Mouse (Mus musculus) B cell, adult (primary cell): ENCODE measurements around the gene Ahdc1. TPM values are rescaled to one million over a fixed set of nuclear protein-coding genes. Genes with fewer than 3 reads are reported as not detected.

Experiments used
- total RNA-seq: library from RNA; stranded (reverse); gene quantifications from 4 replicates; pipeline ENCODE4 v1.2.4, GENCODE M21; 2023; ENCODE audit not compliant: inconsistent age

Ahdc1 gene
- 67.0 to 73.4 TPM (median 70.2 TPM) in 4 replicates for total RNA-seq

DNA sequence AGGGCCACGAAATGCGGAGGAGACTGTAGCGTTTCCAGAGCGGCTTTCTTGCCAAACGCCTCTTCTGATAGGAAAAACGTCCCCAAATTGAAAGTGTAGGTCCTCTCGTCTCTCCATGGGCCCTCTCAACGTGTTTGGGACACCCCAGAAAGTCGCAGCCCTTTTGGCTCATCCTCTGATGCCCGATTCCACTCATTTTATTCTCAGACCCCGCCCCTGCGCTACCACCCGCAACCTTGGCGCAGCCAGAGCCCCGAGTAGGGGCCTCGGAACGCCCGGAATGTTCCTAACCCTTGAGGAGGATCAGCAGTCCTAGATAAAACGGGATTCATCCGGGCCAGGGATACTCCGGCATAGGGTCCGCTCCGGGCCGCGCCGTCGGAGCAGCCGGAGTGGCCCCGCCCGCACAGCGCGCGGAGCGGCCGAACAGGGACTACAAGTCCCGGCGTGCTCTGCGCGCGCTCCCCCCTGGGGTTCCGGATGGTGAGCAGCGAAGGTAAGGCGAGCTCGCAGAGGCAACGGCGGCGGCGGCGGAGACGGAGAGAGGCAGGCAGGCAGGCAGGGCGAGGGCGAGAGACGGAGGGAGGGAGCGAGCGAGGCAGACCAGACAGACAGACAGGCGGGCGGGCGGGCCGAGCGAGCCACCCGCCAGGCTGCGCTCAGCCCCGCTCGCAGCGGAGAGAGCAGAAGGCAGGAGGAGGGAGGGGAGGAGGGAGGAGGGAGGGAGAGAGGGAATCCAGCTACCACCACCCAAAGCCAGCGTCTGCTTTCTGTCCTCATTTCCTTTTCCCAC is at the start of gene Ahdc1:
Gene Ahdc1, plus strand, starts transcription at position 233 of the 793 bp plus-strand sequence.

DNA sequence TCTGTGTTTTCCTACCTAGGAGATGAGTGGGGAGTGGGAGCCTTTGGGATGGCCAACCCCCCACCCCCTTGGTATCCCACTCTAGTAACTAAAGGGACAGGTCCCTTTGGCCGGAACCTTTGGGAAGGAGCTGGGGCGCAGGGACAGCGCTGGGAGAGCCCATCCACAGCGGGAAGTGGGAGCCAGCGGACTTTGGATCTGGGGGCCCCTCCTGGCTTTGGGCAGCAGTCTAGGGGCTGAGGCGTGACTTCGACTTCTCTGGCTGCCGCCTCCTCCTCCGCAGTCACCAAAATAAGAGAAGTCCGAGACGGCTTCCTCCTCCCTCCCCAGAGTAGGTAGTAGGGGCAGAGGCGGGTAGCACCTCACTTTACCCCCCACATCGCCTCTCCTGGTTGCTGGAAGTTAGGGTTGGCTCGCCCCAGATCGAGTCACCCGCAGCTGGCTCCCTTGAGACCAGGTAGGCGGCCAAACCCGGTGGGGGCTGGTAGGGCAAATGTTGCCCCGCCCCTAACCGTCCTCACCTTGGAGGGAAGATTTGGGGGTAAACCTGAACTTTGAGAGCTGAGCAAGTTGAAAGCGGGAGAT is 37.2 kb upstream of the Ahdc1 start, which contains the start of gene Fgr:
Gene Fgr, plus strand, starts transcription at position 282 of the 585 bp plus-strand sequence.

Other genes starting within 250 kb of the Ahdc1 start
- gene Rpa2, start 242.9 kb upstream of the Ahdc1 start, total RNA-seq: 44.5 to 47.5 TPM (median 45.6 TPM) in 4 replicates
- 128 to 135 TPM (median 131 TPM) in 4 replicates for gene Themis2, start 214.9 kb upstream of the Ahdc1 start, total RNA-seq
- 40.3 to 46.8 TPM (median 43.3 TPM) in 4 replicates for gene Ppp1r8, start 168.1 kb upstream of the Ahdc1 start, total RNA-seq
- 18.6 to 23.1 TPM (median 20.2 TPM) in 4 replicates for gene Stx12, start 126.8 kb upstream of the Ahdc1 start, total RNA-seq
- 39.7 to 54.8 TPM (median 45.5 TPM) in 4 replicates for gene Fam76a, start 88.7 kb upstream of the Ahdc1 start, total RNA-seq
- 29.1 to 35.3 TPM (median 33.7 TPM) in 4 replicates for gene Fgr, start 37.2 kb upstream of the Ahdc1 start, total RNA-seq
- gene Wasf2, start 119.2 kb downstream of the Ahdc1 start, total RNA-seq: 280 to 329 TPM (median 305 TPM) in 4 replicates
- gene Cd164l2, start 200.9 kb downstream of the Ahdc1 start, total RNA-seq: 1.8 to 3.3 TPM (median 2.1 TPM) in 4 replicates
- gene Gpr3, start 201.3 kb downstream of the Ahdc1 start, total RNA-seq: 3.3 to 4.3 TPM (median 4.1 TPM) in 4 replicates
- 0.39 to 0.69 TPM (median 0.45 TPM) in 3 of 4 replicates, not detected in the other for gene Map3k6, start 229.6 kb downstream of the Ahdc1 start, total RNA-seq